Mouse (Mus musculus): ENCODE results near the gene Ndufc1. TPM values are rescaled to one million over a fixed set of nuclear protein-coding genes. Genes with fewer than 3 reads are reported as not detected.
"Not testable (repeated sequence)": the region's sequence is repeated elsewhere in the genome, so short reads cannot be mapped to it uniquely, and the experiment has no call there.

Gene Ndufc1
- polyA plus RNA-seq, 1 experiment = 126 TPM

DNA sequence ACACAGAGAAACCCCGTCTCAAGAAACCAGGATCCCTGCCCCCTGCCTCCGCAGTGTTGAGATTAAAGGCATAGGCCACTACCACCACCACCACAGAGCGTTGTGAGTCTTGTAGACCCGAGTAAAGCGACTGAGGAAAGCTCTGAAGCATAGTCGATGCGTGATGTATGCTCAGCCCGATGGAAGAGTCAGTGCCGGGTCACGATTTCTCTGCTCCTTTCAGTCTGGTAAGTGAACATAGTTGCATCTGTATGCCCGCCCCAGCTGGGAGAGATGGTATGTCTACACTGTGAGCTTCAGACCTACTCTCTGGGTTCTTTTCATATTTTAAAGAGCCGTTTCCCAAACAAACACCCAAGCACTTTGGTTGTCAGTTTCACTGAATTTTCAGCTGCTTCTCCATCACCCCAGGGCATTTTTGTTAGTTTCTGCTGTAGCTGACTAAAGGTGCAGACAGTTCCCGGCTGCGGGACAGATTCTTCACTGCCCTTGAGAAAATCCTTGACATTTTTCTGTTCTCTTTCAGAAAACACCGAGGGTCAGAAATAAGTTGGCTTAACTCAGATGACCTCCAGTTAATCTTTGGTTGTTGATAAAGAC, 11.0 kb downstream of the Ndufc1 start:
- no peak for DNase-seq (ENCODE audit: low read depth, low spot score)
- 76% methylated on average over 15 of the region's 15 CpGs for WGBS

DNA sequence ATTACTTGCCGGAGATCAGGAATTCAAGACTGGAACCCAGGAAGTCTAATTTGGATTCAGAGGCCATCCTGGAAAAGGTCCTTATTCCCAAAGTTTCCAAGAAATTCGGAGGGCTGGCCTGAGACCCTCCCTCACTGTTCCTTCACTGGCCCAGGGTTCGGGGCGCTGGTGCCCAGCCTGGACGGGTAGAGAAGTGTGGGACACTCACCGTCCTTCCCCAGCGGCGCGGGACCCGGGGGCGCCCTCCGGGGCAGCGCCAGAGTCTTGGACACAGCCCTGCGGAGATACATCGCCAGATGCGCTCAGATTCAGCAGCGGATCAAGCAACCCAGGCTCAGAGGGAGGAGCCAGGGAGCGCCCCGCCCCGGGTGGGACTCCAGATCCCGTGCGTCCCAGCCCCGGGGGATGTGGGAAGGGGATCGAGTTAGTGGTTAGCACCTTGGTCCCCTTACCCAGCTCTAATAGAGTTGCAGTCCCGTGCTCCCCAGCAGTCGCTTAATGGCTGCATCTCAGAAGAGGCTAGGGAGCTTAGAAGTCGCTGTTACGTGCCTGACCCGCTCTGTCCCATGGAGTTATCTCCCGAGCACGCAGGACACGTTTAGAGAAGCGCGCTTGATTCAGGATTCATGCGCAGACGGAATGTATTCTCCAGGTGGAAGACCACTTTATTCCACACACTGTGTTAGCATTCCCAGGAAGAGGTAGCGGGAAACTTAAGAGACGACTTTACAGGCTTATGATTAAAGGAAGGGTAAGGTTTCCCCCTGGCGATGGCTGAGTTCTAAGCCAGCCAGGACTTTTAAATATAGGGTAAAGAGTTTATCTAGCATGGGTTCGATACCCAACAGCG, 12.3 kb downstream of the Ndufc1 start, which contains the start of gene Mgarp:
Gene Mgarp (minus strand): TSS at position 520 of the 850 bp plus-strand sequence.
- DNase-seq (ENCODE audit: low read depth, low spot score) = no peak
- 3% methylated on average over 41 of the region's 41 CpGs for WGBS

DNA sequence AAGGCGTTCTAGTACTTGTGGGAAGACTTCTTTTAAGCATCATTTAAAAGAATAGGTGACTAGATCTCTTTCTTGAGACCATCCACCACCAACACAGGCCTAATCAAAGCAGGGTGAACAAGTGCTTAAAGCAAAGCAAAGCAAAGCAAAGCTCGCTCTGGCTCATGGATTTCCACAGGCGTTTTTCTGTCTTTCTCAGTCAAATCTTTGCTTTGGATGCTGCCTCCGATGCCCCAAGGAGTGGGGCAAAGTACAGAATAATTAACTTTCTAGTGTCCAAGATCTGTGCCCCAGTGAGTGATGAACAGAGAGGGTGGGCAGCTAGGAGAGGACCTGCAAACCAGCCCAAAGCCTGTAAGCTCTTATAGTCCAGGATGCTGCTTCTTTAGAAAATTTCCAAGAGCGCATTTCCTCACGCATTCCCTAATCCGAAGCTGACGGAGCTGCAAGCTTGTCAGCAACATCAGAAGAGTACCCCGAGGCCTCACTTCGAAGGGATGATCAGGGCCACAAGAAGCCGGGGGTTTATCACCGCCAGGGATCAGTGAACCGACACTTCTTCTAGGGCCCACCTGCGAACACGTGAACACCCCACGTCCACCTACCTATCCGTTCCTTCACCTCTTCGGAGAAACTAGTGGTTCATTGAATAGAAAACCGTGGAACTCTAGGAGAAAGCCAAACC, 13.2 kb downstream of the Ndufc1 start:
- WGBS = 63% methylated on average over 19 of the region's 19 CpGs
- DNase-seq (ENCODE audit: low read depth, low spot score) = no peak

DNA sequence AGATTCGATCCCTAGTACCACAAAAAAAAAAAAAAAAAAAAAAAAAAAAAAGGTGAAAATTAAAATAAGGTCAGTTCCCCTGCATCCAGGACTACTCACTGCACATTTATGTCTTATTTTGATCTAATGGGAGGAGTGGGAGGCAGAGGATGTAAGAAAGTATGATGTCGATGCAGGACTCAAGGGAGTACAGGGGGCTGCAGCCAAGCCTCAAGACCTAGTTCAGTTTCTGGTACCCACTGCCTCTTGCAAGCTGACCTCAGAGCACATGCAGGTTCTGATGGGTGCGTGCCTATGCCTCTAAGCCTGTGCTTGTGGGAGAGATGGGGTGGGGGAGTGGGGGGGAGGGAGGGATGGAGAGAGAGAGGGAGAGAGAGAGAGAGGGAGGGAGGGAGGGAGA, 13.9 kb downstream of the Ndufc1 start:
- no peak for DNase-seq (ENCODE audit: low read depth, low spot score)
- 78% methylated on average over 3 of the region's 3 CpGs for WGBS

DNA sequence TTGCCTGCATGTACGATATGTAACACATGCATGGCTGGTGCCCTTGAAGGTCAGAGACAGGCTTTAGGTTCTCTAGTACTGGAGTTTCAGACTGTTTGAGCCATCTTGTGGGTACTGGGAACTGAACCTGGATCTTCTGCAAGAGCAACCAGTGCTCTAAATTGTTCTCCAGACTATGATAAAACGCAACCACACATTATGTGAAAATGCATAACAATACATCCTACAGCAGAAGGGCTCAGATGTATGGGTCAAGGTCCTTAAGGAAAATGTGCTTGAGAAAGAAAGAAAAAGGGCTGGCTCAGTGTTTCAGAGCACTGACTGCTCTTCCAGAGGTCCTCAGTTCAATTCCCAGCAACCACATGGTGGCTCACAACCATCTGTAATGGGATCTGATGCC, 15.1 kb downstream of the Ndufc1 start:
- DNase-seq (ENCODE audit: low read depth, low spot score) = no peak
- 93% methylated on average over 2 of the region's 2 CpGs for WGBS

DNA sequence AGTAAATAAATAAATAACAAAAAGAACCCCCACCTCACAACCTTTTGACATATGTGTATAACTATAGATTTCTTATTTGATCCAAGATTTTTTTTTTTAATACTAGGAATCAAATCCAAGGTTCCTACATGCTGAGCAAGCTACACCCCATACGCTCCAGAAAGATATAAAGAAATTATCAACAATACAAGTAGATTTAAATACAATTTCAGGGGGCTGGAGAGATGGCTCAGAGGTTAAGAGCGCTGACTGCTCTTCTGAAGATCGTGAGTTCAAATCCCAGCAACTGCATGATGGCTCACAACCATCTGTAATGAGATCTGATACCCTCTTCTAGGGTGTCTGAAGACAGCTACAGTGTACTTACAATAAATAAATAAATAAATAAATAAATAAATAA, 15.8 kb downstream of the Ndufc1 start:
- WGBS = over 99% methylated on average over 3 of the region's 3 CpGs
- DNase-seq (ENCODE audit: low read depth, low spot score) = not testable (repeated sequence)

DNA sequence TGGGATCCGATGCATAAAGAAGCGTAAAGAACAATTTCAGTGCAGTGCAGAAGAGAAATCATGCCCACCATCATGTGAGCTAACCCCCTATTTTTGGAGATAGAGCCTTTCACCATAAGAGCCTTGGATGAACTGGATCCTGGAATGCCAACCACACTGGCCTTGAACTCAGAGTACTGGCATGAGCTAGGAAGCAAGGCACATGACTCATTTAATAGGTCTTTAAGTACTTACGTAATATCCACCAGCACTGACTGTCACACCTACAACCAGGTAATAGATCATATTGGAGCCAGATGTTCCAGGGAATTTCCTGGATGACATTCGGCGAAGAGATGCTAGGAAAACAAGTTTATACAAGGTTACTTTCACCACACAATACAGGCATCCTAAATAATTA, 17.2 kb downstream of the Ndufc1 start:
- no peak for DNase-seq (ENCODE audit: low read depth, low spot score)
- WGBS = 77% methylated on average over 5 of the region's 5 CpGs

DNA sequence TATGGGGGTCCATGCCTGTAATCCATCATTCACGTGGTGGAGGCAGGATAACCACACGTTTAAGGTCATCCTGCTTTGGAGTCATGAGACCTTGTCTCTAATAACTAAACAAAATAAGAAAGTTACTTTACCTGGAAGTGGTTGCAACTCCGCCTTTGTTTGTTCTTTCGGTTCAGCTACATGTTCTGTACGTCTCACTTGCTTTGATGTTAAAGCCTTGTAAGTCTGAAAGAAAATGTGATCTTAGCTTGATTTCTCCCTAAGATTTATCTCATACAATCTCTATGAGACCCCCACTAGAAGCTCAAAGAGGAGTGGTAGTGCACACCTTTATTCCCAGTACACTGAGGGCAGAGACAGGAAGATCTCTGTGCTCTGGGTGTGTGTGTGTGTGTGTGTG, 17.7 kb downstream of the Ndufc1 start:
- no peak for DNase-seq (ENCODE audit: low read depth, low spot score)
- WGBS = 42% methylated on average over 5 of the region's 5 CpGs

DNA sequence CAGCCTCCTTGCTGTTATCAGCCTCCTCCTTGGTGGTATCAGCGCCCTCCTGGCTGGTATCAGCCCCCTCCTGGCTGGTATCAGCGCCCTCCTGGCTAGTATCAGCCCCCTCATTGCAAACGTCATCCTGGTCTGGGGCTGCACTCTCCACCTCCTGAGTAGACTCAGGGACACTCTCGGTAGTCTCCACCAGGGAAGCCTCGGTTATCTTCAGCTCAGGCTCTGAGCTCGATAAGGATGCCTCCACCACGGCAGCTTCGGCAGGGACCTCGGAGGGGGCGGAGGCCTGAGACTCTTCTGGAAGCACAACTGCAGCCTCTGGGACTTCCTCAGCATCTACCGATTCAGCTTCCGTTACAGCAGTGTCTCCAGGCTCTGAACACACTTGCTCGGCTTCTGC, 19.9 kb downstream of the Ndufc1 start:
- WGBS = 24% methylated on average over 13 of the region's 13 CpGs
- no peak for DNase-seq (ENCODE audit: low read depth, low spot score)

DNA sequence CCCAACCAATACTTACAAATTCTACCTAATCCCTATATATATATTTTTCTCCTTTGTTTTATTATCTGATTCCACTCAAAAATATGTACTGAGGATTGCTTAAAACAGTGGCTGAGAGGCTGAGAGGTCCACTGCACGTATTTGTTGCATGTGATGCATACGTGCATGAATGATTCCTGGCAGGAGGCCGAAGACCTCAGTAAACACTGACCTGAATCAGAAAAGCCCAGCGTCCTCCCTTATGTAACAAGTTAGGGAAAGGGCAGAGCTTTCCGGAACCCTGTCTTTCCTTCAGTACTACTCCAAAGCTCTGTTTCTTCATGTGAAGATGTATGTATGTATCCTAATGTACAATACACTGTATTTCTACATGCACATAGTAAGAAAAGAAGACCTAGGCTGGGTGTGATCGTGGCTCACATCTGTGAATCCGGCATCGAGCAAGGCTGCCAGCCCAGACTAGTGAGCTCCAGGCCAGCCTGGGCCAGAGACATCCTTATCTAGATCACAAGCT, 20.9 kb downstream of the Ndufc1 start:
- WGBS = 84% methylated on average over 8 of the region's 8 CpGs
- no peak for DNase-seq (ENCODE audit: low read depth, low spot score)

DNA sequence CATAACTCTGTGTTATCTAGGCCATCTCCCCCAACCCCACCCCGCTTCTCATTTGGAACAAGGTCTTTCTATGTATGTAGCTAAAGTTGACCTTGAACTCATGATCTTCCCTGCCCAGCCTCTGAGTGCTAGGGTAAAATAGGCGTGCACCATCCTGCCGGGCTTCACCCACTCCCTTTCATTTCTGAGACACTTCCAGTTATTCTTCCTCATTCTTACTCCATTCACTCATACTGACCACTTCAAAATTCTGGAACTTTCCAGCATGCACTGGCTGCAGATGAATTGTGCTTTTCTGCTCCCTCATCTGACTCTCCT, 21.7 kb downstream of the Ndufc1 start:
- DNase-seq (ENCODE audit: low read depth, low spot score) = no peak
- 48% methylated on average over 3 of the region's 3 CpGs for WGBS

DNA sequence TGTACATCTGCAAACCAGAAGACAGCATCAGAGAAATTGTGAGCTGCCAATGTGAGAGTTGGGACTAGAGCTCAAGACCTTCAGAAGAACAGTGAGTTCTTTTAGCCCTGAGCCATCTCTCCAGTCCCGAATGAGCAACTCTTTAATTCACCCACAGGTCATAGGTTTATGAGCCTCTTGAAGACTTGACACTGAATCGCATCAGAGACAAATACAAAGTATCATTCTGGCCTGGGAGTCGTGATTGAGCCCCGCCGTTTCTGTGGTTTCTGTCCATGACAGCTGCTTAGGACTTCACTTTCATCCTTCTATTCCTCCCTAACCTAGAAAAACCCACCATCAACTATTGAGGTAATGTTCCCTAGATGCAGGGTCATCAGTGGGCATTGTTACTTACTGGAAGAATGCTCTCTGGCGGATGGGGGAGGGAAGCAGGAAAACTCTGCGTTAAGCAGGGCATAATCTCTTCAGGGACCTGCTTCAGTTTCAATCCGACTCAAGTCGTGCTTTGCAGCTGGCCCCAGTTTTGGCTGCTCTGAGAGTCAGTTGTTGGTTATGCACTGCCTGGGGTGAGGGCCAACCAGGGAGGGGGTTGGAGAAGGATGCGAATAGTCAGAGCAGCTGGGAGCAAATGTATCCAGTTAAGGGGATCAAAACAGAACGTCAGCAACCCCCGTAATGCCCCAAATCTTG, 22.2 kb downstream of the Ndufc1 start:
- WGBS = 46% methylated on average over 12 of the region's 12 CpGs
- DNase-seq (ENCODE audit: low read depth, low spot score) = no peak

DNA sequence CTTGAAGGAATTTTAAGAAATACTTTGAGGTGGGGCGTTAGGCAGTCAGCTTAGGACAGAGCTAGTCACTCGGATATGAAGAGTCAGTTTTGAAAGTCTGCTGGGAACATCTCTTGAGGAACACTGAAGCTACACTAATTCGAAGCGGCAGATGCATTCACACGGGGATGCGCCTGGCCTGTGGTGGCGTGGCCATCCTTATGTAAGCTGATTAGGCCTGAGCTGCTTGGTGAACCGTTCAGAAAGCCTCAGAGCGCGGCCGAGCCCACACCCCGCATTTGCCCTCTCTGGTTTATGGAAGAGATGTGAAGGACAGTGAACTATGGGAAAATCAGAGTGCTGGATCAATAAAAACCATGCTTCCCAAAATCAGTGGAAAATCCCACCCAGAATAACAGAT, 25.4 kb downstream of the Ndufc1 start:
- DNase-seq (ENCODE audit: low read depth, low spot score) = no peak
- WGBS = 87% methylated on average over 12 of the region's 12 CpGs

DNA sequence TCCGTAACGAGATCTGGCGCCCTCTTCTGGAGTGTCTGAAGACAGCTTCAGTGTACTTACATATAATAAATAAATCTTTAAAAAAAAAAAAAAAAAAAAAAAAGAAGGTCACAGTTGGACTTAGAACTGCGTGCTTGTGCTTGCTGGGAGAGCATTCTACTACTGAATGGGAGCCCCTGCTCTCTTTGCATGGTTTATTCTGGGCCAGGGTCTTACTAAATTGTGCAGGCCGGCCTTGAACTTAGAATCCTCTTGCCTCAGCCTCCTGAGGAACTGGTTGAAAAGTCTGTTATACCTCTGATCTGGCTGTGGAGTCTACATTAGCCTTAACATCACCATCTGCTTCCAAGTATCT, 28.2 kb downstream of the Ndufc1 start:
- DNase-seq (ENCODE audit: low read depth, low spot score) = no peak
- 62% methylated on average over 2 of the region's 5 CpGs for WGBS

DNA sequence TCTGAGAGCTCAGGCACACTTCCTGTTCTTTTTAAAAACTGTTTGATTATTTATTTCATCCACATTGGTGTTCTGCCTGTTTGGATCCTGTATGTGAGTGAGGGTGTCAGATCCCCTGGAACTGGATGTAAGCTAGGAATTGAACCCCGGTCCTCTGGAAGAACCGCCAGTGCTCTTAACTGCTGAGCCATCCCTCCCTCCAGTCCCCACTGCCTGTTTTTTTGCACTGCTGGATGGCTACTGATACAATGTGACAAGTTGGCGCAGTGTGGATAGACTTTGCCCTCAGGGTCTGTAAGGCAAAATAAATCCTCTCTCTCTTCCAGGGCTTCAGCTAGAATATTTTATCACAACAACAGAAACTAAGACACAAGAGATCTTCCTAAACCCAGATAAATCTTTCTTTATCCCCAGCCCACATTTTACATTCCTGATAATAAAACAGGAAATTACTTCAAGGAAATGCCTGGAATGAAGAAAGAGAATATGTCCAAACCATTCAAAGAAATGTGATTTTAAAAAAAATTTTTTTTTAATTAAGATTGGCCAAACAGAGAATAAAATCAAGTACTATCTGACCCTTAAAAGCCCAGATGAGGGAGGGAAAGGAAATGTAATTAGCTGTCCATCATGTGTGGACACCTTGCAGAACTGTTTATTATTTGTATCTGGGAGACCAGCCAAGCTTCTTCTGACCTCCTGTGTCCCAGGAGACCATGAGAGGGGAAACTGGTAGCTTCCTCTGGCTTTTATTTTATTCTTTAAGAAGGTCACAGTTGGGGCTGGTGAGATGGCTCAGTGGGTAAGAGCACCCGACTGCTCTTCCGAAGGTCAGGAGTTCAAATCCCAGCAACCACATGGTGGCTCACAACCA, 28.8 kb downstream of the Ndufc1 start:
- WGBS = 79% methylated on average over 5 of the region's 5 CpGs
- no peak for DNase-seq (ENCODE audit: low read depth, low spot score)

DNA sequence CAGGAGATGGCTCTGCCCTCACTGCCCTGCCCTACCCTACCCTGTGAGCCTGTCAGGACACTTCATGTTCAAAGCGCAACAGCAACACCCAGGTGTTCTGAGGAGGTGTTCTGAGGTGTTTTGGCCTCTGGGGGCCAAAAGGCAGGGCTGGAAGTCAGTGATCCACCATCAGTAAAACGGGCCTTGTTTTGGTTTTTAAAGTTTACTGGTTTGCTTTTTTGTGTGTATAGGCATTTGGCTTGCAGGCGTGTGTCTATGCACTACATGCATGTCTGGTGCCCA, 30.2 kb downstream of the Ndufc1 start:
- whole genome bisulfite sequencing = 67% methylated on average over 3 of the region's 3 CpGs
- DNase-seq (ENCODE audit: low read depth, low spot score) = no peak

DNA sequence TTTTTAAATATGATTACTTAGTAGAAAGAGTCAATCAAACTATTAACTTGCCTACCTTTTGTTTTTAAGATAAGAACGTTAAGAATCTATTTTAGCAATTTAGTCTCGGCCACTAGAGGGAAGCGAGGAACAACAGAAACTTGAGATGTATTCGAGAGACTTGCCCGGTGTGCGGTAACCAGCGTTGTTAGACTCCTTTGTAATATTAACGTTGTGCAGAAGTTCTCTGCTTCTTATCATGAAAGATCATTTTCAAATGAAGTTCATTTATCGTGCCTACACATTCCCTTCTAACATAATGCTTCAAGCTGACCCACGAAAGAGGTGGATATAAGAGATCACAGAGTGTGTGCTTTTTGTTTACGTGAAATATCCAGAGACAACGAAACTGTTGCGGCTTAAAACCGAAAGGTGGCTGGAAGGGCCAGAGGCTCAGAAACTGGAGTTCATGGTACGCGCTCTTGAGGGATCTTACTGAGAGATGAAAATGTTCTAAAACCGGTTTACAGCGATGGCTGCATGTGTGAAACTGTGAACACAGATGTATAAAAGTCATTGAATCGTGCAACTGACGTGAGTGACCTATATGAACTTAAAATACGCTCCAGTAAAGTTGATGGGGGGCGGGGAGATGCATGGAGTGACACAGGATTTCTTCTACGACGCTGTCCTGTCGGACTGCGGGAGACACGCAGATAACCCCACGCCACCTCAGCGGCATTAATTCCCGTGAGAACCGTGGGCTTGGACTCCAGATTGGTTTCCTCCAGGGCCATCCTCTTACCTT, 30.7 kb downstream of the Ndufc1 start:
- no peak for DNase-seq (ENCODE audit: low read depth, low spot score)
- WGBS = 26% methylated on average over 31 of the region's 31 CpGs

DNA sequence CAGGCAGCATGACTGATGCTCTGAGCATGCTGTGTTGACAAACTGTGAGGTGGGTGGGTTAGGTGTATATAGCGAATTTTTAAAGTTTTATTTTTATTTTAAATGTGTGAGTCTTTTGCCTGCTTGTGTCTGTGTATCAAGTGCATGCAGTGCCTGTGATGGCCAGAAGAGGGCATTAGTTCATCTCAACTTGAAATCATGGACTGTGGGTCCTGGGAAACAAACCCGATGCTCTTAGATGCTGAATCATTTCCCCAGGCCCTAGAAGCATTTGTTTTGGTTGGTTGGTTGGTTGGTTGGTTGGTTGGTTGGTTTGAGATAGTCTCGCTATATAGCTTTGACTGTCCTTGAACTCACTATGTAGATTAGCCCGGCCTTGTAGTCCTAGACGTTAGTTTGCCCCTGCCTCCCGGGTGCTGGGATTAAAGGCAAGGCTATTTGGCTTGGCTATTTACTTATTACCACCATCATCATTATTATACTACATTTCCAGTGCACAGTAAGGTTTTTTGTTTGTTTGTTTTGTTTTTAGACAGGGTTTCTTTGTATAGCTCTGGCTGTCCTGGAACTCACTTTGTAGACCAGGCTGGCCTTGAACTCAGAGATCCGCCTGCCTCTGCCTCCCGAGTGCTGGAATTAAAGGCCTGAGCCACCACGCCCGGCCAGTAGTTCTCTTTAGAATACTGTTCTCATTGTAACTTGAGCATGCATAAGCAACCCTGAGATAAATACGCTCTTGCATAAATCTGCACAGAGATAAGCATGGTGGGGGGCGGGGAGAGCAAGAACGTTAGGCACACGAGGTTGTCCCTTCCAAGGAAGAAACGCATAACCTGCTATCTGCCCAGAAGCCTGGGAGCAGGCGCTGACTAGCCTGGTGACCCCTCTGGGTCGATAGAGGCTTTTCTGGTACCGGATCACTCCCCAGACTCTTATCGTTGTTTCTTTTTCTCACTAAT, 33.2 kb downstream of the Ndufc1 start:
- 80% methylated on average over 19 of the region's 19 CpGs for WGBS
- DNase-seq (ENCODE audit: low read depth, low spot score) = no peak

All from large intestine, adult 2 months (tissue).